Mouse (Mus musculus): ENCODE data around the gene Rab31. TPM values are rescaled to one million over a fixed set of nuclear protein-coding genes. Genes with fewer than 3 reads are reported as not detected.

Gene Rab31
- polyA plus RNA-seq, 1 experiment from 2014 or later: 62.5 TPM

GRCm38 (mm10) chr17:65726755-65727154, 45.8 kb downstream of the Rab31 start:
- H3K4me3 ChIP-seq: no peak overlapping the region
- peaks cover 10% of the 10 kb centered on the region for H3K4me1 ChIP-seq
- peaks cover 2% of the 10 kb centered on the region for H3K36me3 ChIP-seq
- no peak overlapping the region for H3K27ac ChIP-seq (replicated peaks)
- 0 out of 2 replicates have a peak, but pooled peaks cover 4% of the 10 kb centered on the region for H3K9me3 ChIP-seq (replicated peaks)
- DNase-seq (ENCODE audit: low spot score): no peak
- 93% methylated on average over 5 of the region's 5 CpGs for WGBS
- H3K27me3 ChIP-seq (ENCODE audit: low read depth, poor library complexity, severe bottlenecking): no peaks in the 10 kb centered on the region

GRCm38 (mm10) chr17:65726274-65726673, 46.3 kb downstream of the Rab31 start:
- 0 out of 2 replicates have a peak, but pooled peaks cover 4% of the 10 kb centered on the region for H3K9me3 ChIP-seq (replicated peaks)
- peaks cover 10% of the 10 kb centered on the region for H3K4me1 ChIP-seq
- DNase-seq (ENCODE audit: low spot score): peak; percentile 36
- H3K27me3 ChIP-seq (ENCODE audit: low read depth, poor library complexity, severe bottlenecking): no peaks in the 10 kb centered on the region
- no peak overlapping the region for H3K4me3 ChIP-seq
- H3K36me3 ChIP-seq: peaks cover 6% of the 10 kb centered on the region
- H3K27ac ChIP-seq (replicated peaks): no peak overlapping the region
- WGBS: 77% methylated on average over 6 of the region's 6 CpGs

GRCm38 (mm10) chr17:65725814-65726213, 46.7 kb downstream of the Rab31 start:
- 0 out of 2 replicates have a peak, but pooled peaks cover 4% of the 10 kb centered on the region for H3K9me3 ChIP-seq (replicated peaks)
- no peak for DNase-seq (ENCODE audit: low spot score)
- 65% methylated on average over 2 of the region's 2 CpGs for WGBS
- H3K4me1 ChIP-seq: peaks cover 10% of the 10 kb centered on the region
- H3K36me3 ChIP-seq: peaks cover 7% of the 10 kb centered on the region
- H3K4me3 ChIP-seq: no peak overlapping the region
- peak overlapping the region; percentile 55; the same call in 1 of the 2 replicates for H3K27ac ChIP-seq (replicated peaks)
- H3K27me3 ChIP-seq (ENCODE audit: low read depth, poor library complexity, severe bottlenecking): no peaks in the 10 kb centered on the region

GRCm38 (mm10) chr17:65725381-65725780, 47.2 kb downstream of the Rab31 start:
- no peak overlapping the region for H3K27ac ChIP-seq (replicated peaks)
- H3K4me1 ChIP-seq: peaks cover 10% of the 10 kb centered on the region
- 51% methylated on average over 8 of the region's 8 CpGs for WGBS
- no peak overlapping the region for H3K4me3 ChIP-seq
- H3K9me3 ChIP-seq (replicated peaks): 0 out of 2 replicates have a peak, but pooled peaks cover 4% of the 10 kb centered on the region
- H3K27me3 ChIP-seq (ENCODE audit: low read depth, poor library complexity, severe bottlenecking): no peaks in the 10 kb centered on the region
- DNase-seq (ENCODE audit: low spot score): no peak
- H3K36me3 ChIP-seq: peaks cover 12% of the 10 kb centered on the region

- Histone ChIP-seq H3K27ac (replicated peaks) (no peak overlapping the region), H3K9me3 (replicated peaks) (0 out of 2 replicates have a peak, but pooled peaks cover 4% of the 10 kb centered on the region), H3K4me3 (no peak overlapping the region), H3K27me3 (ENCODE audit: low read depth, poor library complexity, severe bottlenecking) (no peaks in the 10 kb centered on the region), H3K36me3 (peaks cover 22% of the 10 kb centered on the region), H3K4me1 (peaks cover 10% of the 10 kb centered on the region)
- DNase-seq (ENCODE audit: low spot score): no peak
- 84% methylated on average over 11 of the region's 11 CpGs for WGBS
Measured at GRCm38 (mm10) chr17:65724254-65724653, 48.3 kb downstream of the Rab31 start.

- DNase-seq (ENCODE audit: low spot score): no peak
- Histone ChIP-seq H3K9me3 (replicated peaks) (0 out of 2 replicates have a peak, but pooled peaks cover 4% of the 10 kb centered on the region), H3K4me3 (no peak overlapping the region), H3K36me3 (peaks cover 22% of the 10 kb centered on the region), H3K4me1 (peaks cover 10% of the 10 kb centered on the region), H3K27ac (replicated peaks) (no peak overlapping the region), H3K27me3 (ENCODE audit: low read depth, poor library complexity, severe bottlenecking) (no peaks in the 10 kb centered on the region)
- WGBS: 92% methylated on average over 8 of the region's 8 CpGs
Measured at GRCm38 (mm10) chr17:65723633-65724032, 48.9 kb downstream of the Rab31 start.

GRCm38 (mm10) chr17:65721330-65721729, 51.2 kb downstream of the Rab31 start:
- H3K27ac ChIP-seq (replicated peaks): no peak overlapping the region
- peaks cover 24% of the 10 kb centered on the region for H3K36me3 ChIP-seq
- 0 out of 2 replicates have a peak, but pooled peaks cover 4% of the 10 kb centered on the region for H3K9me3 ChIP-seq (replicated peaks)
- H3K27me3 ChIP-seq (ENCODE audit: low read depth, poor library complexity, severe bottlenecking): no peaks in the 10 kb centered on the region
- DNase-seq (ENCODE audit: low spot score): no peak
- peaks cover 10% of the 10 kb centered on the region for H3K4me1 ChIP-seq
- no peak overlapping the region for H3K4me3 ChIP-seq

GRCm38 (mm10) chr17:65719826-65720225, 52.7 kb downstream of the Rab31 start:
- Histone ChIP-seq H3K4me1 (peaks cover 2% of the 10 kb centered on the region; the same call in 1 of the 2 replicates), H3K27ac (replicated peaks) (no peak overlapping the region), H3K4me3 (no peak overlapping the region), H3K36me3 (peaks cover 34% of the 10 kb centered on the region), H3K9me3 (replicated peaks) (0 out of 2 replicates have a peak, but pooled peaks cover 4% of the 10 kb centered on the region), H3K27me3 (ENCODE audit: low read depth, poor library complexity, severe bottlenecking) (no peaks in the 10 kb centered on the region)
- DNase-seq (ENCODE audit: low spot score): no peak
- WGBS: 93% methylated on average over 5 of the region's 5 CpGs

GRCm38 (mm10) chr17:65718578-65718977, 54.0 kb downstream of the Rab31 start:
- no peak overlapping the region for H3K4me3 ChIP-seq
- H3K4me1 ChIP-seq: no peaks in the 10 kb centered on the region
- WGBS: 94% methylated on average over 2 of the region's 2 CpGs
- H3K27me3 ChIP-seq (ENCODE audit: low read depth, poor library complexity, severe bottlenecking): no peaks in the 10 kb centered on the region
- H3K36me3 ChIP-seq: peaks cover 37% of the 10 kb centered on the region
- DNase-seq (ENCODE audit: low spot score): no peak
- no peak overlapping the region for H3K27ac ChIP-seq (replicated peaks)
- H3K9me3 ChIP-seq (replicated peaks): 0 out of 2 replicates have a peak, but pooled peaks cover 3% of the 10 kb centered on the region

- no peaks in the 10 kb centered on the region for H3K9me3 ChIP-seq (replicated peaks)
- H3K27me3 ChIP-seq (ENCODE audit: low read depth, poor library complexity, severe bottlenecking): no peaks in the 10 kb centered on the region
- no peak for DNase-seq (ENCODE audit: low spot score)
- H3K4me3 ChIP-seq: no peak overlapping the region
- H3K4me1 ChIP-seq: no peaks in the 10 kb centered on the region
- WGBS: 85% methylated on average over 4 of the region's 4 CpGs
- no peak overlapping the region for H3K27ac ChIP-seq (replicated peaks)
- peaks cover 40% of the 10 kb centered on the region for H3K36me3 ChIP-seq
Measured at GRCm38 (mm10) chr17:65717658-65718199, 54.8 kb downstream of the Rab31 start.

GRCm38 (mm10) chr17:65714060-65714459, 58.5 kb downstream of the Rab31 start:
- Histone ChIP-seq H3K4me1 (no peaks in the 10 kb centered on the region), H3K36me3 (peaks cover 43% of the 10 kb centered on the region), H3K27ac (replicated peaks) (no peak overlapping the region), H3K4me3 (no peak overlapping the region), H3K27me3 (ENCODE audit: low read depth, poor library complexity, severe bottlenecking) (no peaks in the 10 kb centered on the region), H3K9me3 (replicated peaks) (peaks cover 21% of the 10 kb centered on the region; the same call in 1 of the 2 replicates)
- 87% methylated on average over 8 of the region's 8 CpGs for WGBS
- no peak for DNase-seq (ENCODE audit: low spot score)

GRCm38 (mm10) chr17:65712861-65713535, 59.6 kb downstream of the Rab31 start:
- WGBS: 94% methylated on average over 13 of the region's 13 CpGs
- peaks cover 43% of the 10 kb centered on the region for H3K36me3 ChIP-seq
- H3K9me3 ChIP-seq (replicated peaks): peaks cover 21% of the 10 kb centered on the region; the same call in 1 of the 2 replicates
- H3K4me1 ChIP-seq: no peaks in the 10 kb centered on the region
- H3K27me3 ChIP-seq (ENCODE audit: low read depth, poor library complexity, severe bottlenecking): no peaks in the 10 kb centered on the region
- no peak overlapping the region for H3K4me3 ChIP-seq
- H3K27ac ChIP-seq (replicated peaks): no peak overlapping the region
- no peak for DNase-seq (ENCODE audit: low spot score)

GRCm38 (mm10) chr17:65711779-65712178, 60.8 kb downstream of the Rab31 start:
- no peak overlapping the region for H3K27ac ChIP-seq (replicated peaks)
- H3K27me3 ChIP-seq (ENCODE audit: low read depth, poor library complexity, severe bottlenecking): no peaks in the 10 kb centered on the region
- peaks cover 21% of the 10 kb centered on the region; the same call in 1 of the 2 replicates for H3K9me3 ChIP-seq (replicated peaks)
- no peak overlapping the region for H3K4me3 ChIP-seq
- 95% methylated on average over 5 of the region's 5 CpGs for WGBS
- no peak for DNase-seq (ENCODE audit: low spot score)
- peaks cover 40% of the 10 kb centered on the region for H3K36me3 ChIP-seq
- no peaks in the 10 kb centered on the region for H3K4me1 ChIP-seq

Measured in midbrain, embryonic 10.5 days (tissue).